Mouse (Mus musculus): ENCODE measurements around the gene Vamp5. TPM values are rescaled to one million over a fixed set of nuclear protein-coding genes. Genes with fewer than 3 reads are reported as not detected.

Vamp5 gene
- total RNA-seq, 2 experiments from 2014 or later = 35.1 to 38.5 TPM

- no peak for DNase-seq
Measured at GRCm38 (mm10) chr6:72346261-72346660, 34.0 kb downstream of the Vamp5 start.

- no peak for DNase-seq
Measured at GRCm38 (mm10) chr6:72345633-72346032, 34.6 kb downstream of the Vamp5 start.

GRCm38 (mm10) chr6:72345074-72345567, 35.1 kb downstream of the Vamp5 start, which contains the start of gene Usp39:
Usp39 (minus strand) TSS chr6:72345184.
- peak; percentile 95 for DNase-seq

GRCm38 (mm10) chr6:72344396-72345073, 35.7 kb downstream of the Vamp5 start:
- DNase-seq = no peak

- no peak for DNase-seq
Measured at GRCm38 (mm10) chr6:72340481-72340880, 39.8 kb downstream of the Vamp5 start.

GRCm38 (mm10) chr6:72333111-72333510, 47.2 kb downstream of the Vamp5 start:
- DNase-seq = no peak

- no peak for DNase-seq
Measured at GRCm38 (mm10) chr6:72330133-72330532, 50.1 kb downstream of the Vamp5 start.

- DNase-seq = no peak
Measured at GRCm38 (mm10) chr6:72329019-72329418, 51.2 kb downstream of the Vamp5 start.

- DNase-seq = peak; percentile 53 to 56
Measured at GRCm38 (mm10) chr6:72326274-72326673, 54.0 kb downstream of the Vamp5 start.

- DNase-seq = no peak
Measured at GRCm38 (mm10) chr6:72323786-72324508, 56.3 kb downstream of the Vamp5 start.

- no peak for DNase-seq
Measured at GRCm38 (mm10) chr6:72322936-72323335, 57.3 kb downstream of the Vamp5 start.

- DNase-seq = peak; percentile 26 to 44
Measured at GRCm38 (mm10) chr6:72319019-72319418, 61.2 kb downstream of the Vamp5 start.

Other genes starting within 250 kb of the Vamp5 start
- 1 to 10 TPM; 3.1 to 3.2 TPM for gene Atoh8, start 144.9 kb downstream of the Vamp5 start, total RNA-seq (2021)
- gene Sftpb, start 75.9 kb downstream of the Vamp5 start, total RNA-seq (2021) = not detected
- gene Usp39, start 35.3 kb downstream of the Vamp5 start, total RNA-seq (2021) = 10 to 100 TPM; 29.5 to 35.1 TPM
- 10 to 100 TPM; 24.1 to 30.5 TPM for gene 0610030E20Rik, start 33.2 kb downstream of the Vamp5 start, total RNA-seq (2021)
- 10 to 100 TPM; 19.5 to 22.5 TPM for gene Tmem150a, start 25.0 kb downstream of the Vamp5 start, total RNA-seq (2021)
- gene Rnf181, start 13.5 kb downstream of the Vamp5 start, total RNA-seq (2021) = 100 to 1,000 TPM; 258 to 471 TPM
- gene Vamp8, start 10.2 kb upstream of the Vamp5 start, total RNA-seq (2021) = 100 to 1,000 TPM; 104 to 156 TPM
- 10 to 100 TPM; 49.4 to 69.6 TPM for gene Ggcx, start 33.8 kb upstream of the Vamp5 start, total RNA-seq (2021)
- 100 to 1,000 TPM; 227 to 350 TPM for gene Mat2a, start 59.1 kb upstream of the Vamp5 start, total RNA-seq (2021)
- under 1 TPM in 1 of 2 experiments, not detected in 1; 0.40 TPM for gene Sh2d6, start 141.2 kb upstream of the Vamp5 start, total RNA-seq (2021)
- 10 to 100 TPM; 41.3 to 45.5 TPM for gene Capg, start 163.9 kb upstream of the Vamp5 start, total RNA-seq (2021)
- gene Elmod3, start 217.9 kb upstream of the Vamp5 start, total RNA-seq (2021) = 10 to 100 TPM; 16.0 to 17.4 TPM
- 100 to 1,000 TPM; 295 to 376 TPM for gene Retsat, start 218.0 kb upstream of the Vamp5 start, total RNA-seq (2021)
- gene Tgoln1, start 236.5 kb upstream of the Vamp5 start, total RNA-seq (2021) = 100 to 1,000 TPM; 222 to 238 TPM

All from adrenal gland, postnatal 36 days (tissue).